Mouse (Mus musculus) neural tube, embryonic 11.5 days (tissue): ENCODE data around the gene Rtl1. TPM values are rescaled to one million over a fixed set of nuclear protein-coding genes. Genes with fewer than 3 reads are reported as not detected.

Source experiments
- ATAC-seq: fragments of 200-750 bp; cut with Nextera tagmentation; 2 replicates; pipeline ENCODE4 v1.8.0; 2017; ENCODE audit warnings: moderate number of reproducible peaks, mild to moderate bottlenecking, moderate TSS enrichment, moderate library complexity; ENCODE audit not compliant: insufficient read depth, low FRiP score, low TSS enrichment
- DNase-seq: peaks from one replicate; pipeline ENCODE4 v3.0.0-alpha.2; 2015; ENCODE audit warnings: low spot score
- H3K27ac ChIP-seq: fragments of 300-500 bp; sonication (generic); 2 replicates; pipeline ENCODE4 v1.5.1; 2014; ENCODE audit warnings: low read depth, mild to moderate bottlenecking, low read length
- H3K27me3 ChIP-seq: fragments of 300-500 bp; sonication (generic); 2 replicates; pipeline ENCODE4 v1.6.1; 2014; ENCODE audit warnings: mild to moderate bottlenecking, low read length, mixed read lengths; ENCODE audit not compliant: control insufficient read depth, insufficient read depth
- H3K36me3 ChIP-seq: fragments of 300-500 bp; sonication (generic); 2 replicates; pipeline ENCODE4 v1.6.1; 2014; ENCODE audit warnings: mild to moderate bottlenecking, low read length, moderate library complexity, mixed read lengths; ENCODE audit not compliant: control insufficient read depth, insufficient read depth
- H3K4me1 ChIP-seq: fragments of 300-500 bp; sonication (generic); 2 replicates; pipeline ENCODE4 v1.6.1; 2014; ENCODE audit warnings: low read length, mixed read lengths; ENCODE audit not compliant: control insufficient read depth, insufficient read depth
- H3K4me2 ChIP-seq: fragments of 300-500 bp; sonication (generic); 2 replicates; pipeline ENCODE4 v1.6.1; 2014; ENCODE audit warnings: low read depth, mild to moderate bottlenecking, moderate library complexity
- H3K4me3 ChIP-seq: fragments of 300-500 bp; sonication (generic); 2 replicates; pipeline ENCODE4 v1.5.1; 2014; ENCODE audit warnings: low read depth, low read length
- H3K9ac ChIP-seq: fragments of 300-500 bp; sonication (generic); 2 replicates; pipeline ENCODE4 v1.6.1; 2014; ENCODE audit warnings: mild to moderate bottlenecking, low read length
- H3K9me3 ChIP-seq: fragments of 300-500 bp; sonication (generic); 2 replicates; pipeline ENCODE4 v1.6.1; 2016; ENCODE audit warnings: low read length; ENCODE audit not compliant: control insufficient read depth
- WGBS: fragments of 180-500 bp; shearing (Covaris S2); extraction: QIAGEN DNeasy Blood & Tissue Kit; methylation state at CpG from one replicate; pipeline ENCODE4 v1.1.7; 2014; 5-methylcytosine and 5-hydroxymethylcytosine counted together
- polyA plus RNA-seq: library from polyadenylated mRNA; unstranded; fragments of >200 nt; fragmentation: Nextera tagmentation; extraction: Ambion mirVana; gene quantifications from 2 replicates; pipeline ENCODE4 v1.2.1, GENCODE M21; 2014

Gene Rtl1
- 1.0 and 1.1 TPM in 2 replicates for polyA plus RNA-seq

DNA sequence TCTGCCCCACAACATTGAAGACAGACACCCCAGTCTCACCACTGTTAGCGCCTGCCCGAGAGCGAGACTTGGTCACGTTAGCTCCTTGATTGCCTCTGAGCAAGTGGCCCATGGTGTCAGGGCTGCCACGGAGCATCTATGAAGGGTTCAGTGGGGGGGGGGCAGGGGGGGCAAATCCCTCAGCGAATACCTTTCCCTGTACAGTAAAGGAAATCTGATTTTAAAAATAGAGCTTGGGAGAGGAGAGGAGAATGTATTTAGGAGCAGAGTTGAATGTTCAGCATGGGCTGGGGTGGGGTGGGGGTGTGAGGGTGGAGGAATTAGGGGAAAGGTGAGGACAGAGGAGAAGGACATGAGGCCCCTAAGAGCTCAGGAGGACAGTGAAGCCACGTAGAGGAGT, at the start of gene Rtl1:
TSS of gene Rtl1 (minus strand) at position 101 of the 400 bp plus-strand sequence.
- no peak for DNase-seq
- Histone ChIP-seq H3K4me1 (0 out of 2 replicates have a peak, but pooled peaks cover 2% of the 10 kb centered on the region), H3K27me3 (no peaks in the 10 kb centered on the region), H3K36me3 (peaks cover 3% of the 10 kb centered on the region; the same call in 1 of the 2 replicates), H3K4me2 (no peak within 1 kb of the TSS), H3K9ac (no peak within 1 kb of the TSS), H3K4me3 (no peak within 1 kb of the TSS), H3K27ac (no peak within 1 kb of the TSS), H3K9me3 (no peaks in the 10 kb centered on the region)
- WGBS = 88% methylated on average over 7 of the region's 7 CpGs
- no peak for ATAC-seq

DNA sequence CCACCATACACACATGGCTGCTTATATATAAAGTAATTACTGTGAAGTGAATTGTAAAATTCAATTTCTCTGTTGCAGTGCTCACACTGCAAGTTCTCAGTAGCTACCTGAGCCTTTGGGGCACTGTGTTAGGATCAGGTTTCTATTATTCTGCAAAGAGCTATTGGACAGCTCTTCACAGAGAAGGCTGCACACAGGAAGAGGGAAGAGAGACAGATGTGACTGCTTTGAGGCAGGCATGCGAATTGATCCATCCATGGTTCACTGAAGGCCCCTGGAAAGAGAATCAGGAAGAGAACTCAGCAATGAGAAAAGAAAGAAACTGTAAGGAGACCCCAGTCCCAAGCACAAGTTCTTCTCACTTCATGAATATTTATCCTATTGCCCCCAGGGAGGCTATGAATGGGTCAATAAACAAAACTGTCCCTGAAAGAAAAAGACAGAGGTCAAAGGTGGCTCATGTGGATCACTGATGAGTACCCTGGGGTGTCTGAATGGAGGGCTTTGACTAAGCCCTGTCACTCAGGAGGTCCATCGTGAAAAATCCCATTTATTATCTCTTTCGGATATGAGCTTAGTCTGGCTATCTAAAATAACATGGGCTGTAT, 40.5 kb upstream of the Rtl1 start:
- no peak overlapping the region for H3K9ac ChIP-seq
- no peak overlapping the region for H3K4me2 ChIP-seq
- no peaks in the 10 kb centered on the region for H3K36me3 ChIP-seq
- peak; percentile 38 for DNase-seq
- no peaks in the 10 kb centered on the region for H3K27me3 ChIP-seq
- WGBS = 29% methylated on average over 3 of the region's 3 CpGs
- no peak overlapping the region for H3K4me3 ChIP-seq
- peaks cover 7% of the 10 kb centered on the region; the same call in 1 of the 2 replicates for H3K4me1 ChIP-seq
- H3K27ac ChIP-seq = no peak overlapping the region
- peak; percentile 71 for ATAC-seq
- H3K9me3 ChIP-seq = no peaks in the 10 kb centered on the region

DNA sequence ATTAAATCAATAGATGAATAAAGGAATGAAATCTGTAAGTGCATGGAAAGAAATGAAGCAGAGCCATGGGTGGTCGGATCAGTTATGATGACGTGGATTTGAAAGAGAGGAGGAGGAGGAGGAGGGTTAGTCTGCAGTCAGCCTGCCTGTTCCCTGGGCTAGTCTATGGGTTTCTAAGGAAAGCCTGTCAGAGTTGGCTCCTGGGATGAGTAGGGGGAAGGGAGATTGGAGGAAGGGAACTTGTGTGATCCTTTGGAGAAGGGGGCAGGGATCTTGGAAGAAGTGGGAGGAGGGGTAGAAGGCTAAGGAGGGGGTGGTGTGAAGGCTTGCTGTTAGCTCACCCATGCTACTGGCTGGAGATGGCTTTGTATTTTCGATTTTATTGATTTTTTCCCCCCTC, 31.9 kb upstream of the Rtl1 start:
- no peak for ATAC-seq
- H3K36me3 ChIP-seq = no peaks in the 10 kb centered on the region
- no peaks in the 10 kb centered on the region for H3K27me3 ChIP-seq
- 48% methylated on average over 3 of the region's 3 CpGs for WGBS
- no peak overlapping the region for H3K4me2 ChIP-seq
- no peak overlapping the region for H3K27ac ChIP-seq
- no peak overlapping the region for H3K9ac ChIP-seq
- no peak for DNase-seq
- no peaks in the 10 kb centered on the region for H3K4me1 ChIP-seq
- no peaks in the 10 kb centered on the region for H3K9me3 ChIP-seq
- H3K4me3 ChIP-seq = no peak overlapping the region

DNA sequence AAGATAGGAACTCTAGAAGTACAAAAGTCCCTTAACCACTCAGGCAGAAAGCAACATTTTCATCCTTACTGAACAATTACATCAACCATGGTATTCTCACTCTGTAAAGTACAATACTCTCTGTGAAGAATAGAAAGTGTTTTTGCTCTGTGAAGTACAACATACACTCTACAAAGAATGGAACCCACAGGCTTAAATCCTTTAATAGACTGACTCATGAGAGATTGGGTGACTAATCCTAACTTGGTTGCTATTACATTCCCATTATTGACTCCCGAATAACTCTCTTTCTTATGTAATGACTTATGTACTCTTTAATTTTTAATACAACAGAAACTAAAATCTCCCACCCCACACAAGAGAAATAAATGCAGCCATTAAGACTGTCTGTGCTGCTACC, 28.8 kb upstream of the Rtl1 start:
- no peak overlapping the region for H3K4me2 ChIP-seq
- H3K9me3 ChIP-seq = no peaks in the 10 kb centered on the region
- H3K4me3 ChIP-seq = no peak overlapping the region
- no peaks in the 10 kb centered on the region for H3K4me1 ChIP-seq
- H3K9ac ChIP-seq = no peak overlapping the region
- no peaks in the 10 kb centered on the region for H3K27me3 ChIP-seq
- ATAC-seq (no peak), DNase-seq (no peak)
- WGBS = 85% methylated on average over 1 of the region's 1 CpGs
- no peak overlapping the region for H3K27ac ChIP-seq
- no peaks in the 10 kb centered on the region for H3K36me3 ChIP-seq

DNA sequence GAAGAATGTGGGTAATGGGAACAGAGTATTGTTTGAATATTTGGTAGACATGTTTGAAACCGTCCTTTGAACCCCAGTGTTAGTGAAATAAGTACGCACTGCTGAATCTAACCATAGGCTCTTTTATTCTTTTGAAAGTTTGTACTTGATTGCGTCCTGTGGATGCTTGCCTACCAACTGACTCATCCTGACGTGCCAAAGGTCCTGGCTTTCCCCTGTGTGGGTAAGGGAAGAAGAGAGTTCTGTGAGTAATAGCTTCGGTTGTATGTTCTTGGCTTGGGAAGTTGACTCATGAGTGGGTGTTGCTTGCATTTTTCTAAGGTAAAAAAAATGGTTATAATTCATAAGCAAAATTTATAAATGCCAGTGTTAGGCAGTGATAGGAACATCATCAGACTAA, 26.8 kb upstream of the Rtl1 start:
- no peak overlapping the region for H3K4me3 ChIP-seq
- H3K27me3 ChIP-seq = no peaks in the 10 kb centered on the region
- no peaks in the 10 kb centered on the region for H3K36me3 ChIP-seq
- ATAC-seq = no peak
- no peaks in the 10 kb centered on the region for H3K9me3 ChIP-seq
- no peaks in the 10 kb centered on the region for H3K4me1 ChIP-seq
- H3K4me2 ChIP-seq = no peak overlapping the region
- no peak overlapping the region for H3K27ac ChIP-seq
- no peak for DNase-seq
- 95% methylated on average over 5 of the region's 5 CpGs for WGBS
- no peak overlapping the region for H3K9ac ChIP-seq

DNA sequence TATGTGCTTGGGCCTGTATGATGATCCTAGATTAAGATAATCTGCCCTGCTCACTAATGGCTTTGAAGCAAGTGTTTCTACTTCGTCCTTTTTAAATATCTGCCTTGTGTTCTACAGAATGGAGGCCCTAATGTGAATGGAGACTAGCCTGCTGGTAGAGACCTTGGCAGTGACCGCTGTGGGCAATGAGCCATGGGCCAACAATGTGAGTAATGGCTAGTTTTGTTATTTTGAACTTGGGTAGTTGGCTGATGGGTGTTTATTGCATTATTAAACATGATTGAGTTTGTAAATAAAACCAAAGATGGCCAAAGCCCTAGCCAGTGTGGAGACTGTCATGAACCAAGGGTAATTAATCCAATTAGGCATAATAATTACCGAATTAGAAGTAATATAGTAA, 20.1 kb upstream of the Rtl1 start:
- no peak overlapping the region for H3K4me2 ChIP-seq
- no peaks in the 10 kb centered on the region for H3K27me3 ChIP-seq
- WGBS = 89% methylated on average over 3 of the region's 3 CpGs
- no peak for ATAC-seq
- no peaks in the 10 kb centered on the region for H3K4me1 ChIP-seq
- no peak overlapping the region for H3K27ac ChIP-seq
- H3K36me3 ChIP-seq = no peaks in the 10 kb centered on the region
- no peak overlapping the region for H3K9ac ChIP-seq
- H3K4me3 ChIP-seq = no peak overlapping the region
- no peaks in the 10 kb centered on the region for H3K9me3 ChIP-seq
- DNase-seq = no peak

DNA sequence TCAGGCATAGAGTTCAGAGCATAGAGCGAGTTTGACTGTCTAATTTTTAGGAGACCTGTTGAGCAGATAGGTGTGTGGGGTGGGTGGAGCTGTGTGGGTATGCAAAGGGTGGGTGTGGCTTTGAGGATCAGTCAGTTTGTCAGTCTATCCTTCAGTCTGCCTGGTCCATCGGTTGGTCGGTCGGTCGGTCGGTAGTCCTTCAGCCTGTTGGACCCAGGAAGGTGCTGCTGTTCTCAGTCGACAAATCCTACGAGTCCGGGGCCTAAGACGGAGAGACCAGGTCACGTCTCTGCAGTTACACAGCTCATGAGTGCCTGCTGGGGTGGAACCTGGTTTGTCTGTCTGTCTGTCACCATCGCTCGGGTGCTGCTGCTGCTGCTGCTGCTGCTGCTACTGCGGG, 17.9 kb upstream of the Rtl1 start:
- Histone ChIP-seq H3K4me2 (no peak overlapping the region), H3K9me3 (no peaks in the 10 kb centered on the region), H3K4me1 (peaks cover 7% of the 10 kb centered on the region; the same call in 1 of the 2 replicates), H3K9ac (no peak overlapping the region), H3K27me3 (no peaks in the 10 kb centered on the region), H3K4me3 (no peak overlapping the region), H3K36me3 (no peaks in the 10 kb centered on the region), H3K27ac (no peak overlapping the region)
- WGBS = 92% methylated on average over 14 of the region's 14 CpGs
- ATAC-seq (no peak), DNase-seq (no peak)

DNA sequence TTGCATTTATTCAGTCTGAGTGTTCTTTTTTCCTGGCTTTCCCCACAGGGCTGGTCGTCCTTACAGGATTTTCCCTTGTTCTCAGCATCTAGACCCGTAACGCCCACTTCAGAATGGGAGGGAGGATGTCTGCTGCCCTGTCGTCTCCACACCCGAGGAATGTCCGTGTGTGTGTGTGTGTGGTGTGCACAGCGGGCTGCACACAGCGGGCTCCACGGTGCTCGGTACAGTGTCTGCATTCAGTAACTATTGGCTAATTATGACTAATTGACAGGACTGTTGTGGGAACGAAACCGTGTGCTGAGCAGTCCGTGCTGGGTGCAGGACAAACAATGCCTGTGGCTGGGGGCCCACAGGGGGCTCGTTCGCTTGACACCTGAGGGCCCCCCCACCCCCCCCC, 17.0 kb upstream of the Rtl1 start:
- Histone ChIP-seq H3K4me2 (no peak overlapping the region), H3K27me3 (no peaks in the 10 kb centered on the region), H3K27ac (no peak overlapping the region), H3K4me3 (no peak overlapping the region), H3K36me3 (no peaks in the 10 kb centered on the region), H3K4me1 (peaks cover 8% of the 10 kb centered on the region; the same call in 1 of the 2 replicates), H3K9me3 (no peaks in the 10 kb centered on the region), H3K9ac (no peak overlapping the region)
- ATAC-seq (no peak), DNase-seq (no peak)
- 53% methylated on average over 15 of the region's 15 CpGs for WGBS

DNA sequence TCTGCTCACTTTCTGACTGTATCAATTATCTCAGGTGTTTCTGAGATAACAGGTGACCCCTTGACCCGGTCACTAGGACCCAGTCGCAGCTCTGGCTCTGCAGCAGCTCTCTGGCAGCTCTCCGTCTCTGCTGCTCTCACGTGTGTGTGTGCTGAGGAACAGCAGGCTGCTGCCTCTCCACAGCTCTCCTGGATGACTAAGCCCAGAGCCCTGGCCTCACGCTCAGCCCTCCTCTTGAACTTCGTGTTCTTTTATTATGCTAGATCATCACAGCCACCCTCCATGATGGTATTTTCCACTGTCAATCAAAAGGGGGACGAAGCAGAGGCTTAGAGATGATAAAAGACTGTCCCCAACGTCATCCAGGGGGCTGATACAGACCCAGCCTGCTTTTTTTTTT, 15.2 kb upstream of the Rtl1 start:
- no peak overlapping the region for H3K4me3 ChIP-seq
- H3K9me3 ChIP-seq = no peaks in the 10 kb centered on the region; the same call in 1 of the 2 replicates
- H3K36me3 ChIP-seq = peaks cover 8% of the 10 kb centered on the region; the same call in 1 of the 2 replicates
- DNase-seq (no peak), ATAC-seq (no peak)
- H3K4me2 ChIP-seq = no peak overlapping the region
- WGBS = 79% methylated on average over 8 of the region's 8 CpGs
- H3K4me1 ChIP-seq = peaks cover 8% of the 10 kb centered on the region; the same call in 1 of the 2 replicates
- no peak overlapping the region for H3K9ac ChIP-seq
- H3K27ac ChIP-seq = no peak overlapping the region
- H3K27me3 ChIP-seq = no peaks in the 10 kb centered on the region
